Mouse (Mus musculus) granulocyte monocyte progenitor cell, adult 5-6 weeks (primary cell): ENCODE results near the gene Mink1. TPM values are rescaled to one million over a fixed set of nuclear protein-coding genes. Genes with fewer than 3 reads are reported as not detected.

Source experiments
- ATAC-seq: replicated peaks from 2 replicates; pipeline ENCODE4 v1.8.0; 2016; ENCODE audit warnings: mild to moderate bottlenecking, moderate TSS enrichment, inconsistent platforms; ENCODE audit not compliant: poor library complexity, severe bottlenecking
- total RNA-seq, 2 experiments: library from RNA; stranded (forward) in 1 of 2; stranded (reverse) in 1 of 2; fragments of 200-712, 200-1000 nt in 1 of 2; fragments of >200 nt in 1 of 2; fragmentation: Nextera tagmentation in 1 of 2; gene quantifications; 2 replicates each; pipeline ENCODE4 v1.2.3; 2014 to 2017

Mink1 gene
- total RNA-seq, 2 experiments from 2014 or later: 13.3 to 25.0 TPM

GRCm38 (mm10) chr11:70623053-70623742, 60.5 kb downstream of the Mink1 start:
- ATAC-seq: no peak

GRCm38 (mm10) chr11:70625473-70625872, 62.8 kb downstream of the Mink1 start:
- ATAC-seq: peak; percentile 85

DNA sequence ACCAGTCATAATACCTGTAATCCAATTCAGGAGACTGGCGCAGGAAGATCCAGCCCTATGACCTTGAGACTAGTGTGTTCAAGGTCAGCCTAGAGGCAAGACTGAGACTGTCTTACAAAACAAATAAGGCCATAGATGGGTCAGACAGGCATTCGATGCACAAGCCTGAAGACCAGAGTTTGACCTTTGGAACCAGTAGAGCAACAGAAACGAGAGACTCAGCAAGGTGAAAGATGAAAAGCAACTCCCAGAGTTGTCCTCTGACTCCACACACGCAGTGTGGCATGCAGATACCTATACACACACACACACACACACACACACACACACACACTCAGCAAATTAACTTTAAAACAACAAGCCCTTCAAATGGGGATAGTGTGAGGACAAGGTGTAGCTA, 64.2 kb downstream of the Mink1 start:
- no peak for ATAC-seq

- no peak for ATAC-seq
These were observed 65.8 kb downstream of the Mink1 start for GRCm38 (mm10) chr11:70628431-70628830.

GRCm38 (mm10) chr11:70629557-70629956, 66.9 kb downstream of the Mink1 start:
- 0 out of 2 replicates have a peak, but pooled peaks have one; percentile 25 for ATAC-seq

DNA sequence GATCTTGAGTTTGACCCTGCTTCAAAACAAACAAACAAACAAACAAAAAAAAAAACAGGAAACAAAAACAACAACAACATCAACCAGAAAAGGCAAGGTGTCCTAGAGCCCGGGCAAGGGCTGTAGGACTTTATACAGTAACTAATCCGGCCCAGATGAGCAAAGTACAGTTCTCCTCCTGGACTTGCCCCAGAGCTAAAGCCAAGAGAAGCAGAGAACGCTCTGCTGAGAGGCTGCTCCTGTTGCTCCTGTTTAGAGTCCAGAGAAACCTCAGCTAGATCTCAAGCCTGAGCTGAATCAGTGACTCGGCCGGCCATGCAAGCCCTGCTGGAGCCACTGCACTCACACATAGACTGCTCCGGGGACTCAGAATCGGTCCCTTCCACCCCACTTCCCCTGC, 67.4 kb downstream of the Mink1 start:
- 0 out of 2 replicates have a peak, but pooled peaks have one; percentile 12 for ATAC-seq

DNA sequence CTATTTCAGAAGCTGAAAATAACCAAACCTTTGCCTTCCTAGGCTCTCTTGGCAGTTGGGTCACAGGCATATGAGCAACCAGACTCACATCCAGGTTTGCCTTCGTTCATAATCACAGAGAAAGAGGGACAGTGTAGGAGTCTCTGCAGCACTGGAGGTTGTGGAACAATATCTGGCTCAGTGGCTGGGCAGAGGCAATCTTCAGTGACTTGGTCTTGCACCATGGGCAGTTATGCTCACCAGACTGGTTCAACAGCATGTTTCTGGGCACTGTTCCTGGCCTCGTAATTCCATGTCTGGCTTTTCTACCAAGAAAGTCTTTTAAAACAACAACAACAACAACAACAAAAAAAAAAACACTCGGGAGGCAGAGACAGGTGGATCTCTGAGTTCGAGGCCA, 72.9 kb downstream of the Mink1 start:
- ATAC-seq: no peak

- no peak for ATAC-seq
These were observed 75.1 kb downstream of the Mink1 start for GRCm38 (mm10) chr11:70637764-70638163.

DNA sequence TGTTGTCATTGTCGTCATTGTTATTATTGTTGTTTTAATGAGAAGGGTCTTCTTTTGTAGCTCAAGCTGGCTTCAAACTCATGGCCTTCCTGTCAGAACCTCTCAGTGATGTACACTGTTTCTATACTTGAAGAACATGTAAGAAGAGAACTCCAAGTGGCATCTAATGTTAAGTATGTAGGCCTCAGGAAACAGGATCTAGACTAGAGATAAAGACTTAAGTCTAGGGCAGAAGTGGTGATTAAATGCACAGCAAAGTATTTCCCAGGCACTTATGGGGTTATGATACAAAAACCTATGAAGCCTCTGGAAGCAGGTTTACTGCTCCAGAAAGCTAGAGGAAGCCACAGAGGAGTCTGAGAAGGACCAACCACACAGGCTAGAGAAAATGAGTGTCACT, 75.6 kb downstream of the Mink1 start:
- ATAC-seq: no peak

- peak; percentile 25; the same call in 1 of the 2 replicates for ATAC-seq
These were observed 76.1 kb downstream of the Mink1 start, which contains the start of gene Gp1ba for GRCm38 (mm10) chr11:70638714-70639278. TSS of gene Gp1ba (plus strand) at chr11:70639122.

- no peak; the same call in 1 of the 2 replicates for ATAC-seq
These were observed 77.3 kb downstream of the Mink1 start for GRCm38 (mm10) chr11:70639976-70640375.

- ATAC-seq: no peak
These were observed 78.6 kb downstream of the Mink1 start for GRCm38 (mm10) chr11:70641241-70641640.

GRCm38 (mm10) chr11:70643051-70643450, 80.4 kb downstream of the Mink1 start:
- ATAC-seq: no peak

- ATAC-seq: no peak
These were observed 82.0 kb downstream of the Mink1 start for GRCm38 (mm10) chr11:70644564-70645103.

DNA sequence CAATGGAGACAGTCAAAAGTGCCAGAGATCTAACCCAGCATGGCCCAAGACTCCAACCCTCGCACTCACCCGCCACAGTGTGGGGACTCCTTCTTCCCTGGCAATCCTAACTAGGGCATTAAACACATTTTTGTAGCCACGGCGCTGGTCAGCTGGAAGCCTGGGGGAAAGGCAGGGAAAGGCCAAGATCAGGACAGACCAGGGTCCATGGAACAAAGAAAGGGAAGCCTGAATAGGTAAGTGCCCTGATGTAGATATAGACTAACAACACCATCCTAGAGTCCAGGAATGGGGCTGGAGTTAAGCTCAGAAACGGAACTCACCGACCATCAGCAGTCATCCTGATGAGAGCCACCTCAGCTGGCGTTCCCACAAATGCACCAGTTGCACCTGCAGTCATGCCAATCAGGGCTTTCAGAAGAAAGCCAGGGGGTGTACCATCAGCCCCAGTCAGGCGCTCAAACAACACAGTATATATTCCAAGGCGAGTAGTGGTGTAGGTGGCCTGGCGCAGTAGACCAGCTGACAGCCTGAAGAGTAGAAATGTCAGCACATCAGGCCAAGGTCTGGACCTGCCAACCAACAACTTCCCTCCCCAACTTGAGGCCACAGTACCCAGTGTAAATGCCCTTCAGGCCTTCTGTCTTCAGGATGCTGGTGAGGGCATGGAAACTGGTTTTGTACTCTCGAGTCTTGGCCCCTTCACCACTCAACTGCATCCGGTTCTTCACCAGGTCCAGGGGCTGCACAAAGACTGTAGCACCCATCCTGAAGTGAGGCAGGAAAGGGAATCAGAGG, 83.0 kb downstream of the Mink1 start:
- no peak for ATAC-seq

DNA sequence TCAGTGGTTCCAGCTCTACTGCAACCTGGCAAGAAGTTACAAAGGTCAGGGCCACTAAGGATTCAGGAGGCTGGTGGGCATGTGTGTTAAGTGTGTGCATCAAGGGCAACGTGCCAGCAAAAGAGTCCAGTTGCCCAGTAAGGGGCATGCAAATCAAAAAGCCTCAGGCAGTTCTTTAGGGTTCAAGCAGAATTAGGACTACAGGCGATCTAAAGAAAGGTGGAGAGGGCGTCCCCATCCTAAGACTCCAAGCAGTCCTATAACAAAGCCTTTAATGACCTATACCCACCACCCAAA, 83.5 kb downstream of the Mink1 start:
- ATAC-seq: no peak

- peak; percentile 78 for ATAC-seq
These were observed 84.3 kb downstream of the Mink1 start, which contains the start of the genes Rnf167 and Slc25a11 for GRCm38 (mm10) chr11:70646691-70647650. TSS of gene Rnf167 (plus strand) at chr11:70647235. TSS of gene Slc25a11 (minus strand) at chr11:70647479.

GRCm38 (mm10) chr11:70647716-70648420, 85.2 kb downstream of the Mink1 start:
- 0 out of 2 replicates have a peak, but pooled peaks have one; percentile 15 for ATAC-seq

DNA sequence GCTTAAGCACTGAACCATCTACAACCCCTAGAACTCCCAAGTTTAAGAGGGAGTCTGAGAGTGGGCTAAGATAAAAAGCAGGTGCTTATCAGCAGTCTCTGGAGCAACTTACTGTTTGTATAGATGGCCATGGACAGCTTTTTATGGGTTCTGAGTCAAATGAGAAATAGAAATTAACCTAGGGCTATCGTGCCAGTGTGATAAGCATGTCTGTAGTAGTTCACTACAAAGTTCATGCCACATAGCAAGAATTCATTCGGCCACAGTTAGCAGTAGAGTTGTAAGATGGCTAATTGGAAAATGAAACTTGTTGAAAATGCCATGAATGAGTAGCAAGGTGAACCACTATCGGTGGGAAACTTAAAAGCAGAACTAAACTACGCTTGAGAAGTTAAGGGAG, 85.8 kb downstream of the Mink1 start:
- no peak for ATAC-seq
